Comparison of ENCODE assay signal across 1 mouse cellular context in the genomic region with DNA sequence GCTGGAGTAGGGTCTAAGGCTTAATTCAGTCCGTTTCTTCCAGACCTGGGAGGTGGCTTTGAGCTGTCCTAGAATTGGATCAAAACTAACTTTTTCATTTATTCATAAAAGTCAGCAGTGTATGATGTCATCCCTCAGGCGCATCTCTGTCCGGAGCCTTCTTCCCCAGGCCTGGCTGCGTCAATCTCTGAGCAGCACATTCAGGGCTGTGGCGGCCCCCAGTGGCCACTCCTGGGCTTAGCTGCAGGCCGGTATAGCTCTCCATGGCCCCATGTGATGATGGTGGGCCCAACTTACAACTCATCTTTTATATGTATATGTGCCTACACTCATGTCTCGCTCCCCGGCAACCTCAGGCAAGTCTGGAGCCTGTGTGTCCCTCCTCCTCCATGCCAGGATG.
TF ChIP-seq lines count a peak whose summit lies in the region.

No protein-coding gene starts in this region.

TF ChIP-seq in MEL, 35 proteins besides CTCF, POLR2A, EP300 and RAD21 (continued from another document):
- TF ChIP-seq GATA1 (IDR thresholded peaks at IDR 0.05; ENCODE audit: low read depth, low read length): no peak
- TF ChIP-seq POLR2AphosphoS5 (IDR thresholded peaks at IDR 0.05; ENCODE audit: borderline replicate concordance, low read depth, low read length): no peak
